Mouse (Mus musculus): Measurements from ENCODE around the gene Gdap1l1.
"Not testable (repeated sequence)": the region's sequence is repeated elsewhere in the genome, so short reads cannot be mapped to it uniquely, and the experiment has no call there.

Gdap1l1 gene

DNA sequence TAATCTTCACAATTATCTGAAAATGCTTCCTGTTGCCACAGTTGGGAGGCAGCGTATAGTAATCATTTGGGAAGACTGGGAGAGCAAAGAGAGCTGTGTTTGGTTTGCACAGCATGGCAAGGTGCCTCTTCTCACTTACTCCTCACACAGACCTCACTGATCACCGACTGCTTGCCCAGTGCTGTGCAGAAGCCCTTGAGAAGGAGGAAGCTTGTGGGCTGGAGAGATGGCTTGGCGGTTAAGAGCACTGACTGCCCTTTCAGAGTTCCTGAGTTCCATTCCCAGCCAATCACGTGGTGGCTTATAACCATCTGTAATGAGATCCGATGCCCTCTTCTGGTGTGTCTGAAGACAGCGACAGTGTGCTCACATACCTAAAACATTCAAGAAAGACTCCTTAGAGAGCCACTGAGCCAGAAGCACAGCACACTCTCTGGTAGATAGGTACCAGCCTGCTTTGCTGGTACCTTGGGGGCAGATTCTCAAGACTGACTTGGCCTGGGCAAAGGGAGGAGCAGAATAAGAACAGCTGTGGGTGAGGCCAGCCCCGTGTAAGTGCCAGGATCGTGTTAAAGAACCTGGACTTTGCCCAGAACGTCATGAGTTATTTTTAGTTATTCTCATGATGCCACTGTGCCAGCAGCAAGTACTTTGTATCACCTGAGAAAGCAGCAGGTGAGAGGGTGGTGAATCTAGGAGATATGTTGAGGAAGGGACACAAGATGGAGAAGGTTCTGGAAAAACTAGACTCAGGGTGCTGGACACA lies 15.2 kb upstream of the Gdap1l1 start:
- in situ Hi-C loops (cut with MboI, MseI) = no loop called here

DNA sequence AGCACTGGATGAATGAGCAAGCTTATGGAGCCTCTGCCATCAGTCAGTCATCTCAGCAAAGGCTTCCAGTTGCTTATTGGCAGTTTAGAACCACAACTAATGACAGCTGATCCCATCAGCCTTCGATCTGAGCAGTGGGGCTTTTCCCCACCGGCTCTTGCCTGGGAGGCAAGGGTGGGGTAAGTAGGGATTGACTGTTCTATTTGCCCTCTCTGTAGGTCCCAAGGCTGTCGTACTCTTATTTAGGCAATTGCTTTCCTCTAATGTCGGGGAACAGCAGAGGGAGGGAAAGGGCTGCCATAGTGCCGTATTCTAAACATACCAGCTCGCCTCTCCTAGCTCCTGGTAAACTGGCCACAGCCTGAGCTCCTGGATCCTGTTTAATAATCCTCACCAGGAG lies 13.7 kb upstream of the Gdap1l1 start, which contains the start of gene Oser1:
Gene Oser1 (minus strand): TSS at position 101 of the 400 bp plus-strand sequence.
- in situ Hi-C loops (cut with MboI, MseI) = no loop called here

GRCm38 (mm10) chr2:163428346-163429011 lies 9.8 kb upstream of the Gdap1l1 start:
- in situ Hi-C loops (cut with MboI, MseI) = loop anchor here in 1 of 2 experiments (5.0 kb wide), 1 partner anchor 44 kb away; the partner anchor contains the start of gene Fitm2

GRCm38 (mm10) chr2:163431289-163431688 lies 7.0 kb upstream of the Gdap1l1 start:
- in situ Hi-C loops (cut with MboI, MseI) = no loop called here

DNA sequence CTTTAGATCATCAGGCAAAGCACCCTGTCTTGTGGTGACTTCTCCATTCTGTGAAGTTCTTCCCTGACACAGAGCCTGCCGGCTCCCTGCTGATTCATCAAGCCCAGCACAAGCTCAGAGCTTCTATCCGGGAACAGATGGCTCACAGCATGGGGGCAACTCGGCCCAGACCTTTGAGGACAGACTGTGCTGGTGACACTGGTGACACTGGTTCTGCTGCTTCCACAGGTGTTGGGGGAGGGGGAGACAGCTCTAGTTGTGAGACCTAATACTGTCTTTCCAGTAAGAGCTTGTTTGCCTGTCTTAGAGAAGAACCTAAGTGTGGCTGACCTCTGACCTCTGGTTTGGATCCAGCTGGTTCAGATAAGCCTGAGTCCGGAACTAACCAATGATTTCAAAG lies 4.3 kb upstream of the Gdap1l1 start:
- in situ Hi-C loops (cut with MboI, MseI) = no loop called here

DNA sequence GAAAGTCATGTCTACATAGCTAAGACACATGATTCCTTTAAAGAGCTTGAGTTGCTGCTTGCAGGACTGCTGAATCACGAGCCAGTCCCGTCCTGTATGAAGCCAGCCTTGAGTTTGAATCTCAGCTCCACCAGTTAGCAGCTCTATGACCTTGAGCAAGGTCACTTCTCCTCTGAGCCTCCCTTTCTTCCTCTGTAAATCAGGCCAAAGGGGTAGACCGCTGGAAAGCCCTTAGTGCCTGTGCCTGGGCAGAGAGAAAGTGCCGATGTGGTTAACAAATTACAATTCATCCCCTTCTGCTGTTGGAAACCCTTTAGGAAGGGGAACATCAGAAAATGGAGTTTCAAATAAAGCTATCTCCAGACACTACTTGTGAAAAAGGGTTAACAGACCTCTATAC lies 476 bp upstream of the Gdap1l1 start:
- in situ Hi-C loops (cut with MboI, MseI) = no loop called here

DNA sequence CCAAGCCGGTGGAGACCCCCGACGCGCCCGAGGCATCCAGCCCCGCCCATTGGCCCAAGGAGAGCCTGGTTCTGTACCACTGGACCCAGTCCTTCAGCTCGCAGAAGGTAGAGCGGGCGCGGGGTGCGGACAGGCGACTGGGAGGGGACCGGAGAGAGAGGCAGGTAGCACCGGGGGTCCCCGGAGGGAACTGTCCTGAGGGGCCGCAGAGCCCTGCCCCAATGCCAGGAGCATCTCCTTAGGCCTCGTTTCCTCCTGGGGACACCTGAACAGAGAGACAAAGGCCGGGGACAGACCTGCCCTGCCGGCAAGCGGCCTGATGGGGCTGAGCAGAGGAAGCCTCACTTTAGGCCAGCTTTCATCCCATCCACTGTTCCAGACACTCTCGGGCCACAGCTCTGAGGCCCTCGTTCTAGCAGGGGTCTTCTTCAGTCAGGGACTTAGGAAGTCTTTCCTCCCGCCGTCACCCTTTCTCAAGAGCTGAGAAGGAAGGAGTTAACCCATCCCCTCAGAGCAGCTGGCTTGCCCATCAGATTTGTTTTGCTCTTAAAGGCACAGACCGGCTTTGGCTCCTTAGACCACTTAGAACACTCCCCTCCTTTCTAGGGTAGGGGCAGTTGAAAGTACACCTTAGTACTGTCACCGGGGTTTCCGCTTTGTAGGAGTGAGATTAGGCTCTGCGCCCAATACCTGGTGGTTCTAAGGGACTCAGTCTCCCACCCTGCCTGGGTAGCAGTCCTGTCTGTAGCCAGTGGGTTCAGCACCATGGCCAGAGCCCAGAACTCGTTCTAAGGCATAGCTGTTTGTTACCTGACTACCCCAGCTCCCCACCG lies 559 bp downstream of the Gdap1l1 start:
- in situ Hi-C loops (cut with MboI, MseI) = no loop called here

GRCm38 (mm10) chr2:163439488-163439887 lies 1.2 kb downstream of the Gdap1l1 start:
- in situ Hi-C loops (cut with MboI, MseI) = no loop called here

DNA sequence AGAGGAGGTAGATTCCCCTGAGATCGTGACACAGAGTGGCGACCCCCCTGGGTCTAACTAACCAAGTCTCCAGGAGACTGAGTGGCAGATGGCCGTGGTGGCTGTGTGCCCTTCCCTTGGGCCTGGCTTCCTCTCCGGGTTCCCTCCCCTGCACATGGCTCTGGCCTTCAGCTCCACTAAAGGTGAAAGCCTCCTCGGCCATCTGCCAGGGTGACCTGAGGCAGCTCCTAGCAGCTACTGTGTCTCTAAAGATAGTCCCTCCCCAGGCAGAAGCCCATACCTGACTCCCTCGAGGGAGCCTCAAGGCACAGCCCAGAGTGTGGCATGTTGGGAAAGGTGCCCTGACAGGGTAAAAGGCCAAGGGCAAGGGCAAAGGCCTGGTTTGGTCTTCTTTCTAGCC lies 5.3 kb downstream of the Gdap1l1 start:
- in situ Hi-C loops (cut with MboI, MseI) = no loop called here

GRCm38 (mm10) chr2:163444017-163444416 lies 5.7 kb downstream of the Gdap1l1 start:
- in situ Hi-C loops (cut with MboI, MseI) = no loop called here

DNA sequence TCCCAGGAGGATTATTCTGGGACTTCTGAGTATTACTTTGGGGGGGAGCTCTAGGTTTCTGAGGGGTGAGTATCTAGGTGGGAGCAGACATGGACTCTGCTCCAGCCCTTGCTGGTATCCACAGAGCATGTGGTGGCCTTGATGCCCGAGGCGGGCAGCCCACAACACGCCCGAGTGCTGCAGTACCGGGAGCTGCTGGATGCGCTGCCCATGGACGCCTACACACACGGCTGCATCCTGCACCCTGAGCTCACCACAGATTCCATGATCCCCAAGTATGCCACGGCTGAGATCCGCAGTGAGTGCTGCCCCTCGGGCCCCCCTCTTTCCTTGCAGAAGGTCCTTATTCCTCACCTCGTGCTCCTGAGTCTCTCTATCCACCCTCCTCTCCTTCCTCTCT lies 9.1 kb downstream of the Gdap1l1 start:
- in situ Hi-C loops (cut with MboI, MseI) = no loop called here

DNA sequence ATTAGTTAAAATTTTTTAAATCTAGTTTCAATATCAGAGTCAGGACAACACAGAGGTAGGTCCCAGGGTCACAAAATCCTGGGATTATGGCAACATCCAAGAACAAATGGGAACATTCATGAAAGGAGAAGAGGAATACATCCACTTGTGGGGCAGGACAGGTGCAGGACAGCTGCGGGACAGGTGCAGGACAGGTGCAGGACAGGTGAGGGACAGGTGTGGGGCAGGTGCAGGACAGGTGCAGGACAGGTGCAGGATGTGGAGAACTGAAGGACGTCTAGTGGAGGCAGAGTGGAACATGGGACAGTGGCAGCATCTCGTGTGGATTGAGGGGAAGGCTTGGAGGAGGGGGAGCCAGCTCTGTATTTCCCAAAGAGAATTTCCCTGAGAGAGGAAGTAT lies 11.0 kb downstream of the Gdap1l1 start:
- in situ Hi-C loops (cut with MboI, MseI) = no loop called here

GRCm38 (mm10) chr2:163450668-163451295 lies 12.5 kb downstream of the Gdap1l1 start:
- in situ Hi-C loops (cut with MboI, MseI) = no loop called here

DNA sequence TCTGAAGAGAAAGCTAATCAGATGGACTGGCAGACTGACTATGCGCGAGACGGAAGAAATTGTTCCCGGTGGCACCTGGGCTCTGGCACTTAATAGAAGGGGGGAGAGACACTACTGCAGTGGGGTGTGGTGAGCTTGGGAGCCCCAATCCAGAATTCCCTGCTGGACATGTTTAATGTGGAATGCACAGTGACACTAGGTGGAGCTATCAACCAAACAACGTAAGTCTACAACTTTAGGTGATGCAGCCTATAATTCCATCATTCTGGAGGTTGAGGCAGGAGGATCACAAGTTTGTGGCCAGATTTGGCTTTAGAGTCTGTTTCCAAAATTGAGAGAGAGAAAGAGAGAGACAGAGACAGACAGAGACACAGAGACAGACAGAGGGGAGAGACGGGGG lies 14.5 kb downstream of the Gdap1l1 start:
- in situ Hi-C loops (cut with MboI, MseI) = no loop called here

DNA sequence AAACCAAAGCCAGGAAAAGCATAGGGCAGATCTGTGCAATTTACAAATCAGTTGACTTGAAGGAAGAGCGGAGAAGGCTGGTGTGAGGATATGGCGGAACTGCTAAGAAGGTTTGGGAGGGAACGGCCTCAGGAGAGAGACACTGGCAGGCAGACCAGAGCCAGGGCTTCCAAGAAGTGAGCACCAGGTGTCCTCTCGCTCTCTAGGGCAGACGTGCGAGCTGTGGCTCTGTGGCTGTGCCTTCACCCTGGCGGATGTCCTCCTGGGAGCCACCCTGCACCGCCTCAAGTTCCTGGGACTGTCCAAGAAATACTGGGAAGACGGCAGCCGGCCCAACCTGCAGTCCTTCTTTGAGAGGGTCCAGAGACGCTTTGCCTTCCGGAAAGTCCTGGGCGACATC lies 15.1 kb downstream of the Gdap1l1 start:
- in situ Hi-C loops (cut with MboI, MseI) = no loop called here

GRCm38 (mm10) chr2:163458539-163459265 lies 20.4 kb downstream of the Gdap1l1 start:
- in situ Hi-C loops (cut with MboI, MseI) = no loop called here

DNA sequence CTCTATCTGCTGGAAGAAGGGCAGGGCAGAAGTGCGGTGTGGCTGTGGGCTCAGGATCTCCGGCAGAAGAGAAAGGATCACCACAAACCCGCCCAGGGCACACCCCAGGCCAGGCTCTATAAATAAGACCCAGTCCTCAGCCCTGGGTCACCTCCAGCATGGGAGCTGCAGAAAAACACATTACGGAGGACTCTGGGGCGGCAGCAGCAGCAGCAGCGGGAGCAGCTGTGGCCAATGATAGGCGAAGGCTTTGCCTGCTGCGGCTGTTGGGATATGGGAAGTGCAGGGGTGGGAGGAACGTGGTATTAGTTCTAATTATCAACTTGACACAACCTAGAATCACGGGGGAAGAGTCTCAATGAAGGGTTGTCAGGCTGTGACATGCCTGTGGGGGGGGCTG lies 21.1 kb downstream of the Gdap1l1 start:
- in situ Hi-C loops (cut with MboI, MseI) = no loop called here

GRCm38 (mm10) chr2:163460622-163461021 lies 22.3 kb downstream of the Gdap1l1 start:
- in situ Hi-C loops (cut with MboI, MseI) = no loop called here

GRCm38 (mm10) chr2:163461307-163461706 lies 23.0 kb downstream of the Gdap1l1 start:
- in situ Hi-C loops (cut with MboI, MseI) = not testable (repeated sequence)

- in situ Hi-C loops (cut with MboI, MseI) = no loop called here
These were observed 24.1 kb downstream of the Gdap1l1 start for GRCm38 (mm10) chr2:163462386-163462785.

- in situ Hi-C loops (cut with MboI, MseI) = no loop called here
These were observed 24.5 kb downstream of the Gdap1l1 start for GRCm38 (mm10) chr2:163462801-163463200.
